ENCODE assay signal across 9 mouse cellular contexts in the genomic region with DNA sequence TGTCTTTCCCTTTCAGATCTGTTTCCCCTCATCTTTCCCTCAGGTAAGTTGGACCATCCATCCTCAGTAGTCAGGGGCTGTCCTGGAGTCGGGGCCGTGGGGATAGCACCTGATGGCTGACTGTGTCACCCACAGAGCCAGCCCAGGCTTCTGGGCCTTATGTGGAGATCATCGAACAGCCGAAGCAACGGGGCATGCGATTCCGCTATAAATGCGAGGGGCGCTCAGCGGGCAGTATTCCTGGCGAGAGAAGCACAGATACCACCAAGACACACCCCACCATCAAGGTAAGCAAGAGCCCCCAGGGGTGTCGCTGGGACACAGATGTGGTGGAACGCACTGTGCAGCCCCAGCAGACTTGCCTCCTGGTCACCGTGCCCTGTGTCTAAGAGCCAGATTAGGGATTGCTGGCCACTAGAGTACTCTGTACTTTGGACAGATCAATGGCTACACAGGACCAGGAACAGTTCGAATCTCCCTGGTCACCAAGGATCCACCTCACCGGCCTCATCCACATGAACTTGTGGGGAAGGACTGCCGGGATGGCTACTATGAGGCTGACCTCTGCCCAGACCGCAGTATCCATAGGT. TPM values are rescaled to one million over a fixed set of nuclear protein-coding genes. Genes with fewer than 3 reads are reported as not detected.
DNase-seq lines count a peak whose midpoint lies in the region; ATAC-seq and TF ChIP-seq lines count a peak whose summit lies in the region.
"Had no signal": no experiment of that assay in that cellular context is flagged by ENCODE, and none has a peak within 500 bp of the region (broad histone marks: within the 10 kb centered on the region; RNA-seq: fewer than 3 reads in every experiment).

No protein-coding gene starts in this region.

- 89% methylated on average over 18 of the region's 18 CpGs for WGBS in kidney, embryonic 15.5 days
- WGBS in hindbrain, embryonic 15.5 days = 89% methylated on average over 18 of the region's 18 CpGs
- WGBS in midbrain, embryonic 15.5 days = 90% methylated on average over 18 of the region's 18 CpGs

- no peaks in the 10 kb centered on the region for H3K9me3 ChIP-seq in kidney, embryonic 15.5 days (replicated peaks)
- no peaks in the 10 kb centered on the region for H3K9me3 ChIP-seq in hindbrain, embryonic 15.5 days
- H3K9me3 ChIP-seq in midbrain, embryonic 15.5 days = no peaks in the 10 kb centered on the region

- H3K27me3 ChIP-seq in kidney, embryonic 15.5 days = no peaks in the 10 kb centered on the region
- H3K27me3 ChIP-seq in hindbrain, embryonic 15.5 days = no peaks in the 10 kb centered on the region
- H3K27me3 ChIP-seq in midbrain, embryonic 15.5 days (replicated peaks) = no peaks in the 10 kb centered on the region
- H3K27me3 ChIP-seq: Patski had no signal

- H3K27ac ChIP-seq in kidney, embryonic 15.5 days = peak overlapping the region; percentile 93
- H3K27ac ChIP-seq in cortical plate, adult 2 months (ENCODE audit: insufficient read depth, low read length) = no peak overlapping the region
- no peak overlapping the region for H3K27ac ChIP-seq in hindbrain, embryonic 15.5 days (replicated peaks)
- peak overlapping the region; percentile 92; the same call in 1 of the 2 replicates for H3K27ac ChIP-seq in midbrain, embryonic 15.5 days

- H3K4me1 ChIP-seq in kidney, embryonic 15.5 days = peaks cover 41% of the 10 kb centered on the region
- H3K4me1 ChIP-seq in cortical plate, adult 2 months (ENCODE audit: control insufficient read depth, insufficient read depth, low read length) = peaks cover 5% of the 10 kb centered on the region; the same call in 1 of the 2 replicates
- H3K4me1 ChIP-seq in hindbrain, embryonic 15.5 days (replicated peaks) = peaks cover 28% of the 10 kb centered on the region
- peaks cover 24% of the 10 kb centered on the region for H3K4me1 ChIP-seq in midbrain, embryonic 15.5 days

- peak overlapping the region; percentile 80 for H3K9ac ChIP-seq in kidney, embryonic 15.5 days
- peak overlapping the region; percentile 96 for H3K9ac ChIP-seq in hindbrain, embryonic 15.5 days
- peak overlapping the region; percentile 90 for H3K9ac ChIP-seq in midbrain, embryonic 15.5 days

- peaks cover 52% of the 10 kb centered on the region for H3K36me3 ChIP-seq in kidney, embryonic 15.5 days
- H3K36me3 ChIP-seq in hindbrain, embryonic 15.5 days = peaks cover 36% of the 10 kb centered on the region
- peaks cover 35% of the 10 kb centered on the region for H3K36me3 ChIP-seq in midbrain, embryonic 15.5 days (replicated peaks)

- no peak for TF ChIP-seq CTCF in cortical plate, adult 2 months (IDR thresholded peaks at IDR 0.05; ENCODE audit: extremely low read depth, insufficient read depth, low read length)

- H3K4me2 ChIP-seq in kidney, embryonic 15.5 days = peak overlapping the region; percentile 93
- peak overlapping the region; percentile 92 for H3K4me2 ChIP-seq in hindbrain, embryonic 15.5 days
- H3K4me2 ChIP-seq in midbrain, embryonic 15.5 days = peak overlapping the region; percentile 92

- DNase-seq in kidney, adult 18-20 months = no peak
- no peak for DNase-seq in natural killer cell, adult 2 months (ENCODE audit: low spot score in 2 of 2)
- DNase-seq in adrenal gland, postnatal 10 days = no peak
- DNase-seq in ovary, postnatal 36 days (ENCODE audit: low spot score) = no peak

- TF ChIP-seq POLR2A in cortical plate, adult 2 months (IDR thresholded peaks at IDR 0.05; ENCODE audit: extremely low read depth, insufficient read depth, low read length) = no peak

- H3K4me3 ChIP-seq in kidney, embryonic 15.5 days (replicated peaks) = peak overlapping the region; percentile 89
- peak overlapping the region; percentile 98 for H3K4me3 ChIP-seq in cortical plate, adult 2 months (ENCODE audit: insufficient read depth, low read length)
- H3K4me3 ChIP-seq in hindbrain, embryonic 15.5 days = peak overlapping the region; percentile 92
- H3K4me3 ChIP-seq in midbrain, embryonic 15.5 days = peak overlapping the region; percentile 67

- no peak for ATAC-seq in kidney, embryonic 15.5 days (replicated peaks; ENCODE audit: low FRiP score)
- no peak for ATAC-seq in hindbrain, embryonic 15.5 days (ENCODE audit: low FRiP score, low read depth)
- ATAC-seq in midbrain, embryonic 15.5 days (replicated peaks) = no peak

RNA-seq across cellular contexts. Expression of a gene that starts 1.2 kb away (rescaled TPM):
- 47.3 and 52.4 TPM in 2 replicates for polyA plus RNA-seq in kidney, embryonic 15.5 days (2015; fragmentation: Nextera tagmentation; extraction: Ambion mirVana)
- 30.9 and 32.5 TPM in 2 replicates for polyA plus RNA-seq in cortical plate, adult 2 months (2012; rRNA removed)
- 34.4 and 37.8 TPM in 2 replicates for polyA plus RNA-seq in hindbrain, embryonic 15.5 days (2015; fragmentation: Nextera tagmentation; extraction: Ambion mirVana)
- polyA plus RNA-seq in midbrain, embryonic 15.5 days (2015; fragmentation: Nextera tagmentation; extraction: Ambion mirVana) = 36.9 and 39.2 TPM in 2 replicates
- 10 to 100 TPM; 54.1 to 55.7 TPM for total RNA-seq in adrenal gland, postnatal 10 days (2021)

RNA-seq across cellular contexts. Expression of a gene that starts 25.0 kb away (rescaled TPM):
- polyA plus RNA-seq in kidney, embryonic 15.5 days (2015; fragmentation: Nextera tagmentation; extraction: Ambion mirVana) = 30.8 and 39.8 TPM in 2 replicates
- 16.9 and 17.7 TPM in 2 replicates for polyA plus RNA-seq in cortical plate, adult 2 months (2012; rRNA removed)
- polyA plus RNA-seq in hindbrain, embryonic 15.5 days (2015; fragmentation: Nextera tagmentation; extraction: Ambion mirVana) = 17.1 and 20.1 TPM in 2 replicates
- 17.1 and 19.6 TPM in 2 replicates for polyA plus RNA-seq in midbrain, embryonic 15.5 days (2015; fragmentation: Nextera tagmentation; extraction: Ambion mirVana)
- 10 to 100 TPM; 52.5 to 68.0 TPM for total RNA-seq in adrenal gland, postnatal 10 days (2021)

RNA-seq across cellular contexts. Expression of a gene that starts 28.5 kb away (rescaled TPM):
- 53.5 and 58.8 TPM in 2 replicates for polyA plus RNA-seq in kidney, embryonic 15.5 days (2015; fragmentation: Nextera tagmentation; extraction: Ambion mirVana)
- polyA plus RNA-seq in cortical plate, adult 2 months (2012; rRNA removed) = 111 and 115 TPM in 2 replicates
- polyA plus RNA-seq in hindbrain, embryonic 15.5 days (2015; fragmentation: Nextera tagmentation; extraction: Ambion mirVana) = 67.2 and 69.2 TPM in 2 replicates
- 82.3 and 84.7 TPM in 2 replicates for polyA plus RNA-seq in midbrain, embryonic 15.5 days (2015; fragmentation: Nextera tagmentation; extraction: Ambion mirVana)
- 10 to 100 TPM; 49.9 to 52.2 TPM for total RNA-seq in adrenal gland, postnatal 10 days (2021)

RNA-seq across cellular contexts. Expression of a gene that starts 36.8 kb away (rescaled TPM):
- 158 and 163 TPM in 2 replicates for polyA plus RNA-seq in kidney, embryonic 15.5 days (2015; fragmentation: Nextera tagmentation; extraction: Ambion mirVana)
- 50.2 and 61.3 TPM in 2 replicates for polyA plus RNA-seq in cortical plate, adult 2 months (2012; rRNA removed)
- 66.6 and 67.4 TPM in 2 replicates for polyA plus RNA-seq in hindbrain, embryonic 15.5 days (2015; fragmentation: Nextera tagmentation; extraction: Ambion mirVana)
- 56.2 and 57.7 TPM in 2 replicates for polyA plus RNA-seq in midbrain, embryonic 15.5 days (2015; fragmentation: Nextera tagmentation; extraction: Ambion mirVana)
- 100 to 1,000 TPM in 1 of 2 experiments, 10 to 100 TPM in 1; 98.8 to 108 TPM for total RNA-seq in adrenal gland, postnatal 10 days (2021)

RNA-seq across cellular contexts. Expression of a gene that starts 50.0 kb away (rescaled TPM):
- polyA plus RNA-seq in kidney, embryonic 15.5 days (2015; fragmentation: Nextera tagmentation; extraction: Ambion mirVana) = 42.6 and 43.2 TPM in 2 replicates
- 21.1 and 23.1 TPM in 2 replicates for polyA plus RNA-seq in cortical plate, adult 2 months (2012; rRNA removed)
- polyA plus RNA-seq in hindbrain, embryonic 15.5 days (2015; fragmentation: Nextera tagmentation; extraction: Ambion mirVana) = 12.3 and 13.4 TPM in 2 replicates
- polyA plus RNA-seq in midbrain, embryonic 15.5 days (2015; fragmentation: Nextera tagmentation; extraction: Ambion mirVana) = 12.5 and 14.0 TPM in 2 replicates
- 10 to 100 TPM; 49.2 to 50.6 TPM for total RNA-seq in adrenal gland, postnatal 10 days (2021)

Comparison
In these comparisons a context has a peak if more than half of its experiments do, and no peak if none do; other contexts are left out.
1. H3K27ac ChIP-seq: peak in kidney, embryonic 15.5 days (single experiment) and midbrain, embryonic 15.5 days (single experiment); none in cortical plate, adult 2 months (single experiment) and hindbrain, embryonic 15.5 days (single experiment).
2. Peak in every context shown above with its lines, with median percentiles within 50 percentile points of each other: H3K4me2 ChIP-seq, H3K4me3 ChIP-seq and H3K9ac ChIP-seq.